Mouse (Mus musculus): ENCODE measurements around the gene Gm20388. TPM values are rescaled to one million over a fixed set of nuclear protein-coding genes. Genes with fewer than 3 reads are reported as not detected.
"Not testable (repeated sequence)": the region's sequence is repeated elsewhere in the genome, so short reads cannot be mapped to it uniquely, and the experiment has no call there.

Gm20388 gene
- polyA plus RNA-seq, 1 experiment from 2014 or later = 1.7 TPM

DNA sequence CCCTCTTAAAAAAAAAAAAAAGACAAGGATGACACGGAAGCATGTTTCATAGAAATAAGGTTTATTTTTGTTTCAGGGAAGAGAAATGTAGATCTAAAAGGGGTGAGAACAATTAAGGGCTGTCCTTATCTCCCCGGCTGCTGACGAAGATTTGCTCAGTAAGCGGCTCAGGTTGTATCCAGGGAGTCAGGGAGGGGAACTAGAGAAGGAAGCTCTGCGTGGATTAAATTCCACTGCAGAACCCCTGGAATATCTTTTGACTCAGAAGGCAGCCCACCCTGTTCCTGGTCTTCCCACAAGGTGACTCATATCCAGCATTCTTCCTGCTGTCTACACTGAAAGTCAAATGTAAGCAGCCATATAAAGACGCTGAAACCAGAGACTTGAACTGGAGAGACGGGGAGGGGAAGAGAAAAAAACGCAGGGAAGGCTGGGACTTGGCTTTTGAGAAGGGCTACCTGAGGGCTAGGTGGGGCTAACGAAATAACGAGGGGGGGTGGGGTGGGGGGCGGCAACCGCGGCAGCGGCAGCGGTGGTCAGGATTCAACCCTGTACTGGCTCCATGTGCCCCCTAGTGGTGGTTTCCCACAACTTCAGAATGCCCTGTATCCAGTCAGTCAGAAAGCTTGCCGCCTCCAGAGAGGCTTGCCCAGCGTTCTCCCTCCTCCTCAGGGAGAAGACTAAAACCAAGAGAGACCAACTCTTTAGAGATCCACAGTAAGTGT is 3511.6 kb downstream of the Gm20388 start:
- Histone ChIP-seq H3K4me1 (replicated peaks) (peaks cover 3% of the 10 kb centered on the region; the same call in 1 of the 2 replicates), H3K9me3 (peaks cover 10% of the 10 kb centered on the region), H3K27me3 (ENCODE audit: insufficient read depth, poor library complexity, severe bottlenecking) (no peaks in the 10 kb centered on the region), H3K27ac (no peak overlapping the region), H3K36me3 (peaks cover 45% of the 10 kb centered on the region), H3K4me3 (peak overlapping the region; percentile 18; the same call in 1 of the 2 replicates)
- peak; percentile 71 for DNase-seq (ENCODE audit: low spot score)
- 20% methylated on average over 17 of the region's 17 CpGs for WGBS

DNA sequence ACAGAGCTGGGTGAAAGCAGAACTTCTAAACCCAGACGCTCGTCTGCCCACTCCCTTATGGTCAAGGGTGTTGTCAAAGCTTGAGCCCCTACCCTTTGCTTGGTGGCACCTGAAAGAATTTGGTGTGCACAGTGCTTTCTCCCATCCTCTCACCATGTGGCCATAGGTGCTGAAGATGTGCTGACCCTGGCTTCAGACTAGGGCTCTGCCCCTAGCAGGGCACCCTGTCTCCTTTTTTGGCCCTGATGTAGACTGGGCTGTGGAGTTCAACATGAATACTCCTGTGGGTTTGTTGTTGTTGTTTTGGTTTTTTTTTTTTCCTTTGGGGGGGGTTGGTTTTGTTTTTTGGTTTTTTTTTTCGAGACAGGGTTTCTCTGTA is 3512.1 kb downstream of the Gm20388 start:
- peaks cover 15% of the 10 kb centered on the region for H3K9me3 ChIP-seq
- H3K36me3 ChIP-seq = peaks cover 40% of the 10 kb centered on the region
- no peaks in the 10 kb centered on the region for H3K4me1 ChIP-seq (replicated peaks)
- WGBS = 20% methylated on average over 3 of the region's 3 CpGs
- DNase-seq (ENCODE audit: low spot score) = no peak
- no peak overlapping the region for H3K27ac ChIP-seq
- no peaks in the 10 kb centered on the region for H3K27me3 ChIP-seq (ENCODE audit: insufficient read depth, poor library complexity, severe bottlenecking)
- H3K4me3 ChIP-seq = no peak overlapping the region; the same call in 1 of the 2 replicates

DNA sequence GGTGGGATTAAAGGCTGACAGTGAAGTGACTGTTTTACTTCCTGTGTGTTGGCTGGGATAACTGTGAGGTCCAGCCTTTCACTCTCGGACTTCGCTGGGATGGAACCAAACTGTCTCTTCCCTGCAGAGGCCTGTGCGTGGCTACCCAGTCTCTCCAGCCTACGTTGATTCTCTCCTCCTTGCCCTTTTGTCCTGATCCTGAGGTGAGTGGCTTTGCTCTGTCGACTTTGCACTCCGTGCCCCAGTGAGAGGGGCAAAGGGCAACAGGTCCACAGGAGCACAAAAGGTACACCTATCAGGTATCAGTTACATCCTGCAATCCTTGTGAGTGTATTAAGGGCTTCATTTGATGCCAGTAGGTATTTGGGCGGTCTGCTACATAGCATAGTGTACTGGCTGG is 3512.8 kb downstream of the Gm20388 start, which contains the start of gene Def8:
Def8 (plus strand) TSS at position 87 of the 400 bp plus-strand sequence.
- DNase-seq (ENCODE audit: low spot score) = no peak
- Histone ChIP-seq H3K27ac (no peak within 1 kb of the TSS), H3K36me3 (peaks cover 34% of the 10 kb centered on the region), H3K27me3 (ENCODE audit: insufficient read depth, poor library complexity, severe bottlenecking) (no peaks in the 10 kb centered on the region), H3K4me1 (replicated peaks) (no peaks in the 10 kb centered on the region), H3K9me3 (peaks cover 22% of the 10 kb centered on the region), H3K4me3 (peak within 1 kb of the TSS; percentile 18; the same call in 1 of the 2 replicates)
- 74% methylated on average over 7 of the region's 7 CpGs for WGBS

DNA sequence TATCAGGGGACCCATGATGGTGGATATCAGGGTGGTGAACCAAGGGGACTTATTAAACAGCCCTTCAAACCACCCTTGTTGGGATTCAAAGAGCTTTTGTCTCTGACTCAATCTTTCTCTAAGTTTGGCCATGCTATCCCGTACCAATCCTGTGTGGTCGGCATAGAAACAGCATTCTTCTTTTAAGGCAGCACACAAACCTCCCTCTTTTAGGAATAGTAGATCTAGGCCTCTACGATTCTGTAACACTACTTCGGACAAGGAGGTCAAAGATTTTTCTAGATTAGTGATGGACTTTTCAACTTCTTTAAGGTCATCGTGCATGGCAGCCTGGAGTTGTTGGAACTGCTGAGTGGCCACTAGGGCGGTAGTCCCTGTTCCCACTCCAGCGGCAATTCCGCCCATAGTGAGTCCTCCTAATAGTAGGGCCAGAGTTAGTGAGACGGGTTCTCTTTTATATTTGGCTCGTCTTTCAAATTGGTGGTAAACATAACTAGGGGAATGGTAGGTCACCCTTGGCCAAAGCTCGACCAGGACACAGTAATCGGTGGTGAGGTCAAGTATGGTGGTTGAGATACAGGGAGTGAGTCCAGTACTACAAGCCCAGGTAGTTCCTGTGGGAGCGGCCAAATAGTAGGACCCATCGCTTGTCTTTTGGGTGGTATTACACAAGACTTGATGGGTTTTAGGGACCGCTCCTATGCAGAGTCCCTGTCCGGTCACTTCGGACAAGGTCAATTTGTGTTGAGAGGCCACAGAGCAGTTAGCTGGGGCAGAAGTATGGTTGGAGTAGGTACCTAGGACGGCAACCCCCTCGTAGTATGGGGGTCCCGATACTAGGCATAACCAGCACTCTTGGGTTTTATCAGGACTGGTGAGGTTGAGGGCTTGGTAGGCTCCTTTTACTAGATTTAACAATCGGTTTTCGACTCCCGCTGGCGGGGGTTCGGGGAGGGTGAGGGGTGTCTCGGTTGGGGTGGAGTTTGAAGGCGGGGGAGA is 3516.2 kb downstream of the Gm20388 start:
- Histone ChIP-seq H3K27ac (no peak overlapping the region), H3K9me3 (peaks cover 52% of the 10 kb centered on the region), H3K4me1 (replicated peaks) (no peaks in the 10 kb centered on the region), H3K27me3 (ENCODE audit: insufficient read depth, poor library complexity, severe bottlenecking) (no peaks in the 10 kb centered on the region), H3K36me3 (peaks cover under 1% of the 10 kb centered on the region; the same call in 1 of the 2 replicates), H3K4me3 (no peak overlapping the region)
- no peak for DNase-seq (ENCODE audit: low spot score)
- 96% methylated on average over 27 of the region's 27 CpGs for WGBS

GRCm38 (mm10) chr8:123427639-123428275 is 3517.1 kb downstream of the Gm20388 start:
- no peaks in the 10 kb centered on the region for H3K4me1 ChIP-seq (replicated peaks)
- H3K9me3 ChIP-seq = peaks cover 62% of the 10 kb centered on the region
- no peak overlapping the region for H3K27ac ChIP-seq
- H3K4me3 ChIP-seq = no peak overlapping the region
- H3K27me3 ChIP-seq (ENCODE audit: insufficient read depth, poor library complexity, severe bottlenecking) = no peaks in the 10 kb centered on the region
- 95% methylated on average over 24 of the region's 24 CpGs for WGBS
- H3K36me3 ChIP-seq = no peaks in the 10 kb centered on the region
- DNase-seq (ENCODE audit: low spot score) = no peak

DNA sequence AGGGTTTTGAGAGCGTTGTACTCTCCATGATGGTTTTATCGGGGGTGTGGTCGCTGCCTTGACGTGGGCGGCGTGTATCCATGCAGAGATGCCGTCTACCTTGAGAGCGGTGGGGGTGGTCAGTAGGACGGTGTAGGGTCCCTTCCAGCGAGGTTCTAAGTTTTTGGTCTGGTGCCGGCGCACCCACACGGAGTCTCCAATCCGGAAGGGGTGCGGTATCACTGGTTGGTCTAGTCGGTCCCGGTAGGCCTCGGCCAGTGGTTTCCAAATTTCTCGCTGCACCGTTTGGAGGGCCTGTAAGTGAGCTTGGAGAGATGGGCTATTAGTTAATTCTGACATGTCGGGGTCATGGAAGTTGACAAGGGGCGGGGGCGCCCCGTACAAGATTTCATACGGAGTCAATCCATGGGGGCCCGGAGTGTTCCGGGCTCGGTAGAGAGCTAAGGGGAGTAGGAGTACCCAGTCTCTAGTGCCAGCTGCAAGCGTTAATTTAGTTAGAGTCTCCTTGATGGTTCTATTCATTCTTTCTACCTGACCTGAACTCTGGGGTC is 3517.8 kb downstream of the Gm20388 start:
- H3K9me3 ChIP-seq = peaks cover 67% of the 10 kb centered on the region
- H3K4me1 ChIP-seq (replicated peaks) = no peaks in the 10 kb centered on the region
- no peak for DNase-seq (ENCODE audit: low spot score)
- 97% methylated on average over 29 of the region's 29 CpGs for WGBS
- H3K27me3 ChIP-seq (ENCODE audit: insufficient read depth, poor library complexity, severe bottlenecking) = no peaks in the 10 kb centered on the region
- no peak overlapping the region for H3K27ac ChIP-seq
- no peak overlapping the region for H3K4me3 ChIP-seq
- no peaks in the 10 kb centered on the region for H3K36me3 ChIP-seq

GRCm38 (mm10) chr8:123428939-123429721 is 3518.5 kb downstream of the Gm20388 start:
- no peak overlapping the region for H3K4me3 ChIP-seq
- no peaks in the 10 kb centered on the region for H3K4me1 ChIP-seq (replicated peaks)
- no peaks in the 10 kb centered on the region for H3K36me3 ChIP-seq
- H3K27ac ChIP-seq = no peak overlapping the region
- H3K9me3 ChIP-seq = peaks cover 71% of the 10 kb centered on the region
- H3K27me3 ChIP-seq (ENCODE audit: insufficient read depth, poor library complexity, severe bottlenecking) = no peaks in the 10 kb centered on the region
- 95% methylated on average over 23 of the region's 23 CpGs for WGBS
- no peak for DNase-seq (ENCODE audit: low spot score)

DNA sequence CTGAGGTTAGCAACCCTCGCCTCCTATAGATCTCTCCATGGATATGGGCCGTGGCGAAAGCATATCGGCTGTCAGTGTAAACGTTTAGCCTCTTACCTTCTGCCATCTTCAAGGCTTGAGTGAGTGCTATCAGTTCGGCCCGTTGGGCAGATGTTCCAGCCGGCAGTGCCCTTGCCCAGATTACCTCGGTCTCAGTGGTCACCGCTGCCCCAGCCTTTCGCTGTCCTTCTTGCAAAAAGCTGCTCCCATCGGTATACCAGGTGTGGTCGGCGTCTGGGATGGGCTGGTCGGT is 3519.0 kb downstream of the Gm20388 start:
- not testable (repeated sequence) for H3K4me1 ChIP-seq (replicated peaks); DNase-seq (ENCODE audit: low spot score); H3K36me3 ChIP-seq; H3K4me3 ChIP-seq; H3K27ac ChIP-seq; H3K27me3 ChIP-seq (ENCODE audit: insufficient read depth, poor library complexity, severe bottlenecking)
- H3K9me3 ChIP-seq = peaks cover 75% of the 10 kb centered on the region
- WGBS = 95% methylated on average over 15 of the region's 15 CpGs

DNA sequence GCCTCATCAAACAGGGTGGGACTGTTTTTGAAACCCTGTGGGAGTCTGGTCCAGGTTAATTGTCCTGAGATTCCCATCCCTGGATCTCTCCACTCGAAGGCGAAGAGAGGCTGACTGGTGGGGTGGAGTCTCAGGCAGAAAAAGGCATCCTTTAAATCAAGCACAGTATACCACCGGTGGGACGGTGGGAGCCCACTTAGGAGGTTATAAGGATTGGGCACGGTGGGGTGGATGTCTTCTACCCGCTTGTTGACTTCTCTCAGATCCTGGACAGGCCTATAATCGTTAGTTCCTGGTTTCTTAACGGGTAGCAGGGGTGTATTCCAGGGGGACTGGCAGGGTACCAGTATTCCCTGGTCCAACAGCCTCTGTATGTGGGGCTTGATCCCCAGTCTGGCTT is 3520.3 kb downstream of the Gm20388 start:
- not testable (repeated sequence) for H3K4me3 ChIP-seq; H3K27ac ChIP-seq; DNase-seq (ENCODE audit: low spot score); H3K27me3 ChIP-seq (ENCODE audit: insufficient read depth, poor library complexity, severe bottlenecking); H3K4me1 ChIP-seq (replicated peaks); H3K36me3 ChIP-seq
- H3K9me3 ChIP-seq = peaks cover 80% of the 10 kb centered on the region
- 90% methylated on average over 8 of the region's 8 CpGs for WGBS

DNA sequence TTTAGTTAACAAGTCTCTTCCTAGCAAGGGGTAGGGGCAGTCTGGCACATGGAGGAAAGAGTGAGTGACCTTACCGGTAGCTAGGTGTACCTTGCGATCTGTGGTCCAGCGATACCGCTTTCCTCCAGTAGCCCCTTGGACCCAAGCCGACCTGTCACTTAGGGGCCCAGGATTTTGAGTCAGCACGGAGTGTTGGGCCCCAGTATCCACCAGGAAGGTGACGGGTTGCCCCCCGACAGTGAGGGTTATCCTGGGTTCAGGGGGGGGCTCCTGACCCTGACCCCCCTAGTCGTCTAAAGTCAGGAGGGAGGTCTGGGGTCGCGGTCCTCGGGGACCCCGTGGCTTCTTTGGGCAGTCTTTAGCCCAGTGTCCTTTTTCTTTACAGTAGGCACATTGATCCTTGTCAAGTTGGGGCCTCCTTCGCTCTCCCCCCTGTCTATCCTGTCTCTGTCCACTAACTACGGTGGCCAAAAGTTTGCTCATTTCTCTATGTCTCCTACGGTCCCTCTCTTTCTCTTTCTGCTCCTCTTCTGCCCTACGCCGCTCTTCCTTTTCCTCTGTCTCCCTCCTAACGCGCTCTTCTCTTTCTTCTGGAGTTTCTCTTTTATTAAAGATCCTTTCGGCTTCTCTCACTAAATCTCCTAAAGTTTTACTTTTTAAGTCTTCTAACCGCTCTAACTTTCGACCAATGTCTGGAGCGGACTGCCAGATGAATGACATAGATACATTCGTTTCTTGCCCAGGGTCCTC is 3521.2 kb downstream of the Gm20388 start:
- H3K4me3 ChIP-seq = no peak overlapping the region
- peaks cover 75% of the 10 kb centered on the region for H3K9me3 ChIP-seq
- no peaks in the 10 kb centered on the region for H3K27me3 ChIP-seq (ENCODE audit: insufficient read depth, poor library complexity, severe bottlenecking)
- no peak overlapping the region for H3K27ac ChIP-seq
- WGBS = 94% methylated on average over 25 of the region's 25 CpGs
- H3K36me3 ChIP-seq = no peaks in the 10 kb centered on the region
- no peak for DNase-seq (ENCODE audit: low spot score)
- no peaks in the 10 kb centered on the region for H3K4me1 ChIP-seq (replicated peaks)

- no peaks in the 10 kb centered on the region for H3K4me1 ChIP-seq (replicated peaks)
- no peaks in the 10 kb centered on the region for H3K27me3 ChIP-seq (ENCODE audit: insufficient read depth, poor library complexity, severe bottlenecking)
- 94% methylated on average over 16 of the region's 16 CpGs for WGBS
- no peak for DNase-seq (ENCODE audit: low spot score)
- no peak overlapping the region for H3K4me3 ChIP-seq
- no peaks in the 10 kb centered on the region for H3K36me3 ChIP-seq
- H3K9me3 ChIP-seq = peaks cover 69% of the 10 kb centered on the region
- H3K27ac ChIP-seq = no peak overlapping the region
Measured at GRCm38 (mm10) chr8:123432381-123432780, 3521.7 kb downstream of the Gm20388 start.

All from hindbrain, embryonic 10.5 days (tissue).